Comparison of ENCODE assay signal across 14 mouse cellular contexts in genomic region chr15:10723507-10723906, GRCm38 (mm10). TPM values are rescaled to one million over a fixed set of nuclear protein-coding genes. Genes with fewer than 3 reads are reported as not detected.
DNase-seq lines count a peak whose midpoint lies in the region; ATAC-seq lines count a peak whose summit lies in the region.
"Had no signal": no experiment of that assay in that cellular context is flagged by ENCODE, and none has a peak within 500 bp of the region (broad histone marks: within the 10 kb centered on the region; RNA-seq: fewer than 3 reads in every experiment).

No protein-coding gene starts in this region.

- H3K4me2 ChIP-seq in kidney, embryonic 15.5 days, result no peak overlapping the region
- H3K4me2 ChIP-seq in forebrain, embryonic 15.5 days (replicated peaks), result no peak overlapping the region
- H3K4me2 ChIP-seq: limb, embryonic 15.5 days; stomach, embryonic 15.5 days had no signal

- no peak overlapping the region for H3K9ac ChIP-seq in kidney, embryonic 15.5 days
- H3K9ac ChIP-seq in forebrain, embryonic 15.5 days (replicated peaks), result no peak overlapping the region
- H3K9ac ChIP-seq: heart, embryonic 13.5 days; limb, embryonic 15.5 days; stomach, embryonic 15.5 days had no signal

- no peaks in the 10 kb centered on the region for H3K27me3 ChIP-seq in kidney, embryonic 15.5 days
- H3K27me3 ChIP-seq in forebrain, embryonic 15.5 days, result no peaks in the 10 kb centered on the region
- H3K27me3 ChIP-seq: limb, embryonic 15.5 days; Patski; stomach, embryonic 15.5 days had no signal

- no peak overlapping the region for H3K4me3 ChIP-seq in kidney, embryonic 15.5 days (replicated peaks)
- no peak overlapping the region for H3K4me3 ChIP-seq in forebrain, embryonic 15.5 days
- H3K4me3 ChIP-seq: heart, embryonic 13.5 days; limb, embryonic 15.5 days; stomach, embryonic 15.5 days had no signal

- DNase-seq in kidney, postnatal 25 days, result no peak
- DNase-seq in retina, embryonic 14.5 days (ENCODE audit: low spot score), result peak; percentile 7
- DNase-seq in retina, postnatal 1 day, result no peak
- no peak for DNase-seq in adrenal gland, postnatal 10 days
- no peak for DNase-seq in adrenal gland, adult 2 months
- DNase-seq: cerebellum, postnatal 36 days; layer of hippocampus, adult 9-11 months had no signal

- 60% methylated on average over 1 of the region's 1 CpGs for WGBS in kidney, embryonic 15.5 days
- 59% methylated on average over 1 of the region's 1 CpGs for WGBS in forebrain, embryonic 15.5 days

- H3K27ac ChIP-seq in kidney, embryonic 15.5 days, result 0 out of 2 replicates have a peak overlapping the region, but pooled peaks have one; percentile 18
- H3K27ac ChIP-seq in forebrain, embryonic 15.5 days (replicated peaks), result no peak overlapping the region
- H3K27ac ChIP-seq: heart, embryonic 13.5 days; limb, embryonic 15.5 days; stomach, embryonic 15.5 days had no signal

- no peaks in the 10 kb centered on the region for H3K9me3 ChIP-seq in kidney, embryonic 15.5 days (replicated peaks)
- no peaks in the 10 kb centered on the region for H3K9me3 ChIP-seq in forebrain, embryonic 15.5 days
- H3K9me3 ChIP-seq: heart, embryonic 13.5 days; limb, embryonic 15.5 days; stomach, embryonic 15.5 days had no signal

- peaks cover 20% of the 10 kb centered on the region for H3K4me1 ChIP-seq in kidney, embryonic 15.5 days
- H3K4me1 ChIP-seq in forebrain, embryonic 15.5 days, result no peaks in the 10 kb centered on the region
- H3K4me1 ChIP-seq: stomach, embryonic 15.5 days had no signal

- ATAC-seq in kidney, embryonic 15.5 days (replicated peaks; ENCODE audit: low FRiP score), result 0 out of 2 replicates have a peak, but pooled peaks have one; percentile 33
- peak; percentile 88 for ATAC-seq in common myeloid progenitor, adult 5-6 weeks (replicated peaks; ENCODE audit: low read depth, poor library complexity, severe bottlenecking)
- ATAC-seq in forebrain, embryonic 15.5 days (replicated peaks), result no peak
- ATAC-seq: Patski had no signal

- H3K36me3 ChIP-seq in kidney, embryonic 15.5 days, result no peaks in the 10 kb centered on the region
- H3K36me3 ChIP-seq in forebrain, embryonic 15.5 days, result no peaks in the 10 kb centered on the region
- H3K36me3 ChIP-seq: heart, embryonic 13.5 days; limb, embryonic 15.5 days; stomach, embryonic 15.5 days had no signal

RNA-seq across cellular contexts. Expression of gene Rai14, which starts 9.1 kb away (rescaled TPM):
- 66.4 and 67.8 TPM in 2 replicates for polyA plus RNA-seq in kidney, embryonic 15.5 days (2015; fragmentation: Nextera tagmentation; extraction: Ambion mirVana)
- total RNA-seq in common myeloid progenitor, adult 5-6 weeks (2017), result 9.6 and 11.1 TPM in 2 replicates
- total RNA-seq in adrenal gland, postnatal 10 days (2021), result 10 to 100 TPM; 18.7 to 21.0 TPM
- polyA plus RNA-seq in forebrain, embryonic 15.5 days (2015; fragmentation: Nextera tagmentation; extraction: Ambion mirVana), result 37.4 and 38.2 TPM in 2 replicates
- 10 to 100 TPM; 23.2 to 28.9 TPM for total RNA-seq in adrenal gland, adult 2 months (2021)
- 1.2 and 2.0 TPM in 2 replicates for polyA plus RNA-seq in adrenal gland, adult 2 months (2012; rRNA removed)
